Mouse (Mus musculus): ENCODE data around the gene Tbx1.

Gene Tbx1

GRCm38 (mm10) chr16:18589804-18590790 lies at the start of gene Tbx1:
Gene Tbx1 (minus strand): TSS chr16:18590671.
- H3K9me3 ChIP-seq (ENCODE audit: low read length) = no peaks in the 10 kb centered on the region
- peaks cover 96% of the 10 kb centered on the region for H3K27me3 ChIP-seq (ENCODE audit: insufficient read depth, low read length)
- TF ChIP-seq NANOG (IDR thresholded peaks at IDR 0.05; ENCODE audit: borderline replicate concordance, low read length) = no peak
- no peak for TF ChIP-seq POU5F1 (IDR thresholded peaks at IDR 0.05; ENCODE audit: borderline replicate concordance, low read length)
- TF ChIP-seq CTCF (conservative IDR thresholded peaks at IDR 0.05; ENCODE audit: low read length) = no peak
- no peaks in the 10 kb centered on the region for H3K36me3 ChIP-seq (ENCODE audit: insufficient read depth, low read length)
- H3K4me3 ChIP-seq (replicated peaks; ENCODE audit: low read length) = peak within 1 kb of the TSS; percentile 66
- peaks cover 52% of the 10 kb centered on the region for H3K4me1 ChIP-seq (replicated peaks; ENCODE audit: low read depth, low read length)

GRCm38 (mm10) chr16:18639382-18639929 lies 49.0 kb upstream of the Tbx1 start:
- Histone ChIP-seq H3K9me3 (ENCODE audit: low read length) (peaks cover 6% of the 10 kb centered on the region), H3K36me3 (ENCODE audit: insufficient read depth, low read length) (no peaks in the 10 kb centered on the region)

GRCm38 (mm10) chr16:18638396-18638795 lies 47.9 kb upstream of the Tbx1 start:
- Histone ChIP-seq H3K9me3 (ENCODE audit: low read length) (peaks cover 13% of the 10 kb centered on the region), H3K36me3 (ENCODE audit: insufficient read depth, low read length) (no peaks in the 10 kb centered on the region), H3K4me1 (replicated peaks; ENCODE audit: low read depth, low read length) (peaks cover 12% of the 10 kb centered on the region), H3K4me3 (replicated peaks; ENCODE audit: low read length) (no peak overlapping the region), H3K27me3 (ENCODE audit: insufficient read depth, low read length) (peaks cover 44% of the 10 kb centered on the region)
- TF ChIP-seq NANOG (IDR thresholded peaks at IDR 0.05; ENCODE audit: borderline replicate concordance, low read length) = no peak
- no peak for TF ChIP-seq CTCF (conservative IDR thresholded peaks at IDR 0.05; ENCODE audit: low read length)
- no peak for TF ChIP-seq POU5F1 (IDR thresholded peaks at IDR 0.05; ENCODE audit: borderline replicate concordance, low read length)

More at GRCm38 (mm10) chr16:18639382-18639929, 49.0 kb upstream of the Tbx1 start:
- Histone ChIP-seq H3K4me1 (replicated peaks; ENCODE audit: low read depth, low read length) (peaks cover 12% of the 10 kb centered on the region), H3K27me3 (ENCODE audit: insufficient read depth, low read length) (peaks cover 46% of the 10 kb centered on the region), H3K4me3 (replicated peaks; ENCODE audit: low read length) (no peak overlapping the region)
- no peak for TF ChIP-seq POU5F1 (IDR thresholded peaks at IDR 0.05; ENCODE audit: borderline replicate concordance, low read length)
- no peak for TF ChIP-seq NANOG (IDR thresholded peaks at IDR 0.05; ENCODE audit: borderline replicate concordance, low read length)
- no peak for TF ChIP-seq CTCF (conservative IDR thresholded peaks at IDR 0.05; ENCODE audit: low read length)

GRCm38 (mm10) chr16:18636804-18637203 lies 46.3 kb upstream of the Tbx1 start:
- Histone ChIP-seq H3K4me1 (replicated peaks; ENCODE audit: low read depth, low read length) (peaks cover 15% of the 10 kb centered on the region), H3K4me3 (replicated peaks; ENCODE audit: low read length) (no peak overlapping the region), H3K9me3 (ENCODE audit: low read length) (peaks cover 13% of the 10 kb centered on the region), H3K27me3 (ENCODE audit: insufficient read depth, low read length) (peaks cover 53% of the 10 kb centered on the region), H3K36me3 (ENCODE audit: insufficient read depth, low read length) (no peaks in the 10 kb centered on the region)
- no peak for TF ChIP-seq NANOG (IDR thresholded peaks at IDR 0.05; ENCODE audit: borderline replicate concordance, low read length)
- no peak for TF ChIP-seq POU5F1 (IDR thresholded peaks at IDR 0.05; ENCODE audit: borderline replicate concordance, low read length)
- no peak for TF ChIP-seq CTCF (conservative IDR thresholded peaks at IDR 0.05; ENCODE audit: low read length)

- no peak for TF ChIP-seq NANOG (IDR thresholded peaks at IDR 0.05; ENCODE audit: borderline replicate concordance, low read length)
- TF ChIP-seq POU5F1 (IDR thresholded peaks at IDR 0.05; ENCODE audit: borderline replicate concordance, low read length) = no peak
- no peak for TF ChIP-seq CTCF (conservative IDR thresholded peaks at IDR 0.05; ENCODE audit: low read length)
- H3K4me1 ChIP-seq (replicated peaks; ENCODE audit: low read depth, low read length) = peaks cover 15% of the 10 kb centered on the region
These were observed 45.9 kb upstream of the Tbx1 start for GRCm38 (mm10) chr16:18636401-18636800.

GRCm38 (mm10) chr16:18633333-18633732 lies 42.9 kb upstream of the Tbx1 start:
- H3K27me3 ChIP-seq (ENCODE audit: insufficient read depth, low read length) = peaks cover 75% of the 10 kb centered on the region
- no peaks in the 10 kb centered on the region for H3K36me3 ChIP-seq (ENCODE audit: insufficient read depth, low read length)
- H3K4me3 ChIP-seq (replicated peaks; ENCODE audit: low read length) = no peak overlapping the region
- TF ChIP-seq POU5F1 (IDR thresholded peaks at IDR 0.05; ENCODE audit: borderline replicate concordance, low read length) (no peak), NANOG (IDR thresholded peaks at IDR 0.05; ENCODE audit: borderline replicate concordance, low read length) (no peak), CTCF (conservative IDR thresholded peaks at IDR 0.05; ENCODE audit: low read length) (no peak)
- peaks cover 30% of the 10 kb centered on the region for H3K4me1 ChIP-seq (replicated peaks; ENCODE audit: low read depth, low read length)
- peaks cover 13% of the 10 kb centered on the region for H3K9me3 ChIP-seq (ENCODE audit: low read length)

More at GRCm38 (mm10) chr16:18636401-18636800, 45.9 kb upstream of the Tbx1 start:
- Histone ChIP-seq H3K36me3 (ENCODE audit: insufficient read depth, low read length) (no peaks in the 10 kb centered on the region), H3K9me3 (ENCODE audit: low read length) (peaks cover 13% of the 10 kb centered on the region), H3K27me3 (ENCODE audit: insufficient read depth, low read length) (peaks cover 57% of the 10 kb centered on the region), H3K4me3 (replicated peaks; ENCODE audit: low read length) (no peak overlapping the region)

- Histone ChIP-seq H3K36me3 (ENCODE audit: insufficient read depth, low read length) (no peaks in the 10 kb centered on the region), H3K4me3 (replicated peaks; ENCODE audit: low read length) (no peak overlapping the region), H3K9me3 (ENCODE audit: low read length) (peaks cover 13% of the 10 kb centered on the region), H3K27me3 (ENCODE audit: insufficient read depth, low read length) (peaks cover 77% of the 10 kb centered on the region), H3K4me1 (replicated peaks; ENCODE audit: low read depth, low read length) (peaks cover 35% of the 10 kb centered on the region)
- TF ChIP-seq NANOG (IDR thresholded peaks at IDR 0.05; ENCODE audit: borderline replicate concordance, low read length) (no peak), CTCF (conservative IDR thresholded peaks at IDR 0.05; ENCODE audit: low read length) (no peak), POU5F1 (IDR thresholded peaks at IDR 0.05; ENCODE audit: borderline replicate concordance, low read length) (no peak)
These were observed 42.3 kb upstream of the Tbx1 start for GRCm38 (mm10) chr16:18632816-18633215.

GRCm38 (mm10) chr16:18632059-18632458 lies 41.6 kb upstream of the Tbx1 start:
- no peak for TF ChIP-seq POU5F1 (IDR thresholded peaks at IDR 0.05; ENCODE audit: borderline replicate concordance, low read length)
- no peak for TF ChIP-seq CTCF (conservative IDR thresholded peaks at IDR 0.05; ENCODE audit: low read length)
- TF ChIP-seq NANOG (IDR thresholded peaks at IDR 0.05; ENCODE audit: borderline replicate concordance, low read length) = no peak

More at GRCm38 (mm10) chr16:18632059-18632458, 41.6 kb upstream of the Tbx1 start:
- Histone ChIP-seq H3K36me3 (ENCODE audit: insufficient read depth, low read length) (no peaks in the 10 kb centered on the region), H3K9me3 (ENCODE audit: low read length) (peaks cover 13% of the 10 kb centered on the region), H3K27me3 (ENCODE audit: insufficient read depth, low read length) (peaks cover 81% of the 10 kb centered on the region), H3K4me1 (replicated peaks; ENCODE audit: low read depth, low read length) (peaks cover 35% of the 10 kb centered on the region), H3K4me3 (replicated peaks; ENCODE audit: low read length) (no peak overlapping the region)

Measured in E14TG2a.4 (cell line).